Mouse (Mus musculus): ENCODE measurements around the gene Scarb1.

Gene Scarb1

DNA sequence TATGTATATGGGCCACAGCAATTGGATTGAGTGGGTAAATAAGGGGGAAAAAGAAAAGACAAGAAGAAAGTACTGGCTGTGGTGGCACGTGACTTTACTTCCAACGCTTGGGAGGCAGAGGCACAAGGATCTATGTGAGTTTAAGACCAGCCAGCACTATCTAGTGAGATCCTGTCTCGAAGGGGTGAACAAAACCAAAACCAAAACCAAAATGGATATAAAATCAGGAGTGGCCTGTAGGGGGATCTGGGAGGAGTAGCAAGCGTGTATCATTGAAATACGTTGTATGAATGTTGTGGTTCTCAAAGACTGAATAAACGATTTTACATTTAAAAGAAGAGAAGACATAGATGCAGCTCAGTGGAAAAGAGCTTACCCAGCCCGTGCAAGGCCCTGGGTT, 34.5 kb downstream of the Scarb1 start:
- DNase-seq (ENCODE audit: low spot score in 2 of 2): no peak

DNA sequence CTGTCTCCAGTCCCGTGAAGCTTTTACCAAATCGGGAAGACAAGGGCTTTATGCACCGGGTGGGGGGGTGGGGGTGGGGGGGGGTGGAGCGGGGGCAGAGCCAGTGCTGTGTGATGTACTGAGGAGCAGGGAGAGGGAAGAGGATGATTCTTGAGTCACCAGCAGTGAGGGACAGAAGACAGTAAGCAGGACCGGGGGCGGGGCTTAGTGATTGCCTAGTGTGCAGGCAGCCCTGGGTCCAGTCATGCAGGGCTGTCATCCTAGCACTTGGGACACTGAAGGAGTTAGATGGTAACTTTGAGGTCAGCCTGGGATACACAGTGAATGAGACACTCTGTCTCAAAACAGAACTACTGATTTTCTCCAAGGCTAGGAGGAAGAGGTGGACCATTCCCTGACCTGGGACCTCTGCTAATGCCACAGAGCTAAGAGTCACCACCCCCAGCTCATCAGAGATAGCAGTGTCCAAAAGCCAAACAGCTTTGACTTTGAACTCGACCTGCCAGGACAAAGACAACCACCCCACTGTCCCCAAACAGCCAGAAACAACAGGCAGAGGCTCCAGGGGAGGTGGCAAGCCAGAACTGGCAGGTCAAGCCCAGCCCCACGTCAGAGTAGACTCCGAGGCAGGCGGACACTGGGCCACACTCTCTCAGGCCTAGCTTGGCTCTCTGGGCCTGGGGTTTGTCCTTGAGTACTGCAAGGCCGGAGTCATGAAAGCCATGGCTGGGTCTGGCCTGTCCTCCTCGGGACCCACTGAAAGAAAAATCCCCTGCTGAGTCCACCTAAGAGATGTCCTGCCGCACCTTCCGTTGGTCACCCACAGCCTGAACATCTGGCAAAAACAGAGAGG, 35.4 kb downstream of the Scarb1 start:
- DNase-seq (ENCODE audit: low spot score in 2 of 2): no peak

DNA sequence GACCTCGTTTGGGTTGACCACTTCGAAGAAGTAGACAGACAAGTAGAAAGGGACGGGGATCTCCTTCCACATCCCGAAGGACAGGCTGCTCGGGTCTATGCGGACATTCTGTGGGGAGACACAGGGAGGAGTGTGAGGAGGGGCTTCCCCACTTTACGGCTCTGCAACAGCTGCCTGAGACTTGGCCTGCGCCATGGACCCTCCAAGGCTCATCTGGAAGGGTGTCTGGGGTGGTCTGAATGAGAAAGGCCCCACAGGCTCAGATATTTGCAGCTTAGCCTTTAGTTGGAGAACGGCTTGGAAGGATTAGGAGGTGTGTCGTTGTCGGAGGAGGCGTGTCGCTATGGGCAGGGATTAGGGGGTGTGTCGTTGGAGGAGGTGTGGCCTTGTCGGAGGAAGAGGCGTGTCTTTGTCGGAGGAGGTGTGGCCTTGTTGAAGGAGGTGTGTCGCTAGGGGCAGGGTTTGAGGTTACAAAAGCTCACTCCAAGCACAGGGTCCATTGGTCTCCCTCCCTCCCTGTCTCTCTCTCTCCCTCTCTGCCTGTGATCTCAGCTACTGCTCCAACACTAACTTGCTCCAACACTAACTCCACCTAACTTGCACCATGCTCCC, 36.5 kb downstream of the Scarb1 start:
- no peak for DNase-seq (ENCODE audit: low spot score in 2 of 2)

- no peak for DNase-seq (ENCODE audit: low spot score in 2 of 2)
Observed at GRCm38 (mm10) chr5:125303055-125303454, 37.8 kb downstream of the Scarb1 start.

DNA sequence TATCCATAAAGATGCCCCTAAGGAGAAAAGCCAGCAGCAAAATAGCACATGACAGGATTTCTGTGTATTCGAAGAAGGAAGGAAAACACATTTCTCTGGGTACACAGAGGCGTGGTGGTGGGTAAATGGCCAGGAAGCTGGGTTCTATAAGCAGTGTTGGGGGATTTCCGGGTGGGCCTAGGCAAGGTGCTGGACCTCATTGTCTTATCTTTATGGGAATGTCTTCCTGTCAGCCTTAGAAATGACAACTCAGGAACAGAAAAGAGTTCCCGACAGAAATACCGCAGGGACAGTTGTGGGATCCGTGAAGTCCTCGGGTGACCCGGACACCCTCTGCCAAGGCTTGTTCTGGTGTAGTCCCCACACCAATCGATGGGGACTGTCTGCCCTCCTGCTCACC, 42.7 kb downstream of the Scarb1 start:
- DNase-seq (ENCODE audit: low spot score in 2 of 2): no peak

DNA sequence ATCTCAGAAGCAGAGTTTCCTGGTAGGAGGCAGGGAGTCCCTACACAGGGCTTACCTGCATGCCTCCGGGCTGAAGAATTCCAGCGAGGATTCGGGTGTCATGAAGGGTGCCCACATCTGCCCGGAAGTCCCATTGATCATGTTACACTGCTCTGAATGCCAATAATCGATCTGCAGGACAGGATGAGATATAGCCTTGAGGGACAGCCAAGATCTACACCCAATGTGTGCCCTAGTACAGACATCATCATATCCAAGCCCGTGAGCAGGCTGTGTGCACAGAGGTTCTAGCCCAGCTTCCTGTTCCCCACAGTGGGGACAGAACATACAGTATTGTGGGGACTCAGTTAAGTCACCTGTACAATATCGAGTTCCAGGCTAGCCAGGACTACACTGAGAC, 43.7 kb downstream of the Scarb1 start:
- no peak for DNase-seq (ENCODE audit: low spot score in 2 of 2)

DNA sequence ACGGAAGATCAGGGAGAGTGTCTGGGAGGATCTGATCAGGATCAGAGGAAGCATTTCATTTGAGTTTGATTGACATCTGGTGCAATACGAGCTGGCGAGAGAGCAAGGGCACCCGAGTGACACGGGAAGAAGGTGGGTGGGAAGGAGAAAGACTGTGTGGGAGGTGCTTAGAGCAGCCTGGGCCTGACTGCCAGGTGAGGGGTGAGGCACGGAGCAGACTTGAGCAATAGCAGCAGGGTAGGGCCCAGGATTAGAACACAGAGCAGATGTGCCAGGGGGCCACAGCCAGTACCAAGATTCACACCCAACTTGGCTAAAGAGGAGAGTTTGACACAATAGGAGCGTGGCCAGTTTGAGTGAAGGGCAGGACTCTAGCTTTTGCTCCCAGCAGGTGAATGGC, 47.9 kb downstream of the Scarb1 start:
- no peak for DNase-seq (ENCODE audit: low spot score in 2 of 2)

- no peak for DNase-seq (ENCODE audit: low spot score in 2 of 2)
Observed at GRCm38 (mm10) chr5:125291895-125292294, 49.0 kb downstream of the Scarb1 start.

- no peak for DNase-seq (ENCODE audit: low spot score in 2 of 2)
Observed at GRCm38 (mm10) chr5:125291387-125291786, 49.5 kb downstream of the Scarb1 start.

GRCm38 (mm10) chr5:125287053-125287655, 53.7 kb downstream of the Scarb1 start:
- no peak for DNase-seq (ENCODE audit: low spot score in 2 of 2)

DNA sequence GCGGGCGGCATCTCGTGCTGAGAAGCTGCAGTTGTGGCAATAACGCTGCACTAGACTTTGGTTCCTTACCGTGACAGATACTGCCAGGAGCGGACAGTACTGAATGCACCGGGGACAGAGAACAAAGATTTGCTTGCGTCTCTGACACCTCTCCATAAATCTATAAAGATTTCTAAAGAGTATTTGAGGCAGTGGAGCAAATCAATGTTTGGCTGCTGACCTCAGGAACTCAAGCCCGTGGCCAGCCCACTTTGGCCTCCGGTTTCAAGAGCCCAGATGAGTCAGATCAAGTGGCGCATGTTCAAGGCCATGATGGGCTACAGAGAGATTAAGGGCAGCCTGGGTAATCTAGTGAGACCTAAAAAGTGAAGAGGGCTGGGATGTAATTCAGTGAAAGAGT, 54.8 kb downstream of the Scarb1 start:
- DNase-seq (ENCODE audit: low spot score in 2 of 2): no peak

GRCm38 (mm10) chr5:125283748-125284640, 56.9 kb downstream of the Scarb1 start:
- no peak for DNase-seq (ENCODE audit: low spot score in 2 of 2)

DNA sequence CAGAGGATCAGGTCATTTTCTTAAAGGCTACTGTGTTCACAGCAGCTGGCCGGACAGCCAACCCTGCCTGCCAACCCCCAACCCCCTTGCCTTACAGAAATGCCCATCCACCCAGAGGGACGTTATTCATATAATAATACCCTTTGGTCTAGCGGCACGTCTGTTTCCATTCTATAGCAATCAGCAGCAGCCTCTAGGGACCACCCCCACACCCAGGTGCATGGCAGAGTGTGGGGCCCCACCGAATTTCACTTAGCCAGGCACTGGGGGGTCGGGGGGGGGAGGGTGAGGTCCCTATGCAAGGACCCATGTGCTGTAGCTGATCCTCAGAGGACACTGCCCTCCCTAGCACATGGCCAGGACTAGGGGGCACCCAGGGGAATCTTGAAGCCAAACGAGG, 61.7 kb downstream of the Scarb1 start:
- no peak for DNase-seq (ENCODE audit: low spot score in 2 of 2)

DNA sequence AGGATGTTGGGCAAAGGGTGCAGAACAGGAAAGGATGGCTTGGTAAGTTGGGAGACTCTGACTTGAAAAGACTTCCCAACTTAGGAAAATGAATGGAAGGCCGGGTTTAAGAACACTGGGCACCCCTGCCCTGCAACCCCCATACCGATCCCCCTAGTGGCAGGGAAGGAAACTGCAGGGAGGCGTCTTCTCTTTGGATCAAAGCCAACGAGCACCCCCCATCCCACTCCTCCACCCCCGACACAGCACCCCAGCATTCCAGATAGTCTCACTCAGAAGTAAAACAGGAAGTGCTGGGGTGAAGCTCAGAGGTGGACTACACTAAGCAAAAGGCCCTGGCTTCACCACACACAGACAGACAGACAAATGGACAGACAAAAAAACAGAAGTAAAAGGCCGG, 62.6 kb downstream of the Scarb1 start:
- DNase-seq (ENCODE audit: low spot score in 2 of 2): no peak

DNA sequence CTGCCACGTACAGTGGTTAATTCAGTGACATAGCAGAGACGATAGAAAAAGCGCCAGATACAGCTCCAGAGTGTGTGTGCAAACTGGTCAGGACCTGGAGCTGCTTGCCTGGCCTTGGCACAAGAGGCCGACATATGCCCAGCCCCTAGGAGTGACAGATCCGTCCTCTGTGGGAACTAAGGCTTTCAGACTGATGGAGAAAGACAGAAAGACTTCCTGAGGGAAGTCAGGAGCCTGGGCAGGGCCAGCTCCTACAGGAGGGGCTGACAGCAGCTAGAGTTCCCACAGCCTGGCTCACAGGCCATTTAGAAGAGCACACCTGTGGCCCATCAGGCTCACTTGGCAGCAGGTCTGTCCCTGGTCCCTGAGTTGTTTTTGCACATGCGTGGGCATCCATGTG, 63.6 kb downstream of the Scarb1 start:
- no peak for DNase-seq (ENCODE audit: low spot score in 2 of 2)

DNA sequence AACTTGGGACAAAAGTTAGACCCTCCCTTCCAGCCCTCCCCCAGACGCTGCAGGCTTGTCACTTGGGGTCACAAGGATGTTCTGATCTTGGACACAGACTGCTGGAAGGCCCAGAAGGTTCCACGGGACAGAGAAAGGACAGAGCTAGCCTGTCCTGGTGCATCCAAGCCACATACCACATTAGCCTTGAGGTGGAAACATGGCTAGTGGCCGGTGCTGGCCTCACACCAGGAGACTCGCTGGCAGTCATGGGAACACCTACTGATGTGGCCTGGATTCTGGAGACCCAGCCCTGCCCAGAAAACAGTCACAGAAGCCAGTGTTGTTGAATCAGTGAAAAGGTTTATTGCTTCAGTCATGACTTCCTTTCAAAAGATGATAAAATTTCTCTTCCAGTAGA, 64.1 kb downstream of the Scarb1 start:
- no peak for DNase-seq (ENCODE audit: low spot score in 2 of 2)

DNA sequence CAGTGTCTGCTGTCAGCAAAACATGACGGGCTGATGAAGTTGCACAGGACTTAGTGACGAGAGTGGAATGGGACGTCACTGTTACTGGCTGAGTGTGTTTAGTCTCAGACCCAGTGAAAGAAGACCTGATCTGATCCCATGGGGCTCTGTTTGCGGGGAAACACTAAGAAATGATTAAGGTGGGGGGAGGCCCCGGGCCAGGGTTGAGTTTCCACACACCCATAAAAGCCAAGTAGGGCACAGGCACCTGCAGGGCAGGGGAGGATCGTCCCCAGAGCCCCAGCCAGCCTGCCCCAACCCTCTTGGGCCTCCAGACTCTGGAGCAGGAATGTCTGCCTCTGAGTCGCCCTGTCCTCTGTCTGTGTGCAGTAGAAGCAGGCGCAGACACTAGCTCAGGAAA, 65.6 kb downstream of the Scarb1 start:
- DNase-seq (ENCODE audit: low spot score in 2 of 2): no peak

GRCm38 (mm10) chr5:125274773-125275172, 66.1 kb downstream of the Scarb1 start:
- DNase-seq (ENCODE audit: low spot score in 2 of 2): no peak

DNA sequence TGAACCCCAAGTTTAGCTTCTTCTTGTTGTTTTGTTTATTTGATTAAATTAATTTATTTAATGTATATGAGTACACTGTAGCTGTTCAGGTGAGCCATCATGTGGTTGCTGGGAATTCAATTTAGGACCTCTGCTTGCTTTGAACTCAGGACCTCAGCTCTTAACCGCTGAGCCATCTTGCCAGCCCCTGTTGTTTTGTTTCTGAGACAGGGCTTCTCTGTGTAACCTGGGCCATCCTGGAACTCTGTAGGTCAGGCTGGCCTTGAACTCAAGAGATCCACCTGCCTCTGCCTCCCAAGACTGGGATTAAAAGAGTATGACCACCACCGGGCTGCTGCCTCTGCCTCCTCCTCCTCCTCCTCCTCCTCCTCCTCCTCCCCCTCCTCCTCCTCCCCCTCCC, 66.7 kb downstream of the Scarb1 start:
- no peak for DNase-seq (ENCODE audit: low spot score in 2 of 2)

GRCm38 (mm10) chr5:125273666-125274109, 67.2 kb downstream of the Scarb1 start:
- peak in 1 of 2 experiments; percentile 56 for DNase-seq (ENCODE audit: low spot score in 2 of 2)

GRCm38 (mm10) chr5:125272231-125272988, 68.5 kb downstream of the Scarb1 start:
- no peak for DNase-seq (ENCODE audit: low spot score in 2 of 2)
